Mouse (Mus musculus) heart, embryonic 16.5 days (tissue): ENCODE results near the gene Mctp1. TPM values are rescaled to one million over a fixed set of nuclear protein-coding genes. Genes with fewer than 3 reads are reported as not detected.

Experiments used
- ATAC-seq: fragments of 200-750 bp; cut with Nextera tagmentation; replicated peaks from 2 replicates; pipeline ENCODE4 v1.8.0; 2017; ENCODE audit warnings: moderate number of reproducible peaks; ENCODE audit not compliant: insufficient read depth, low FRiP score; ENCODE audit errors: extremely low read depth
- H3K27ac ChIP-seq: fragments of 300-500 bp; sonication (generic); 2 replicates; pipeline ENCODE4 v1.5.1; 2014; ENCODE audit warnings: mild to moderate bottlenecking, low read length, control low read depth, moderate library complexity
- H3K27me3 ChIP-seq: fragments of 300-500 bp; sonication (generic); 2 replicates; pipeline ENCODE4 v1.6.1; 2014; ENCODE audit warnings: low read length, mixed read lengths; ENCODE audit not compliant: control insufficient read depth, insufficient read depth
- H3K36me3 ChIP-seq: fragments of 300-500 bp; sonication (generic); 2 replicates; pipeline ENCODE4 v1.6.1; 2014; ENCODE audit not compliant: control insufficient read depth, insufficient read depth
- H3K4me1 ChIP-seq: fragments of 300-500 bp; sonication (generic); 2 replicates; pipeline ENCODE4 v1.6.1; 2014; ENCODE audit warnings: low read length, mixed read lengths; ENCODE audit not compliant: control insufficient read depth, insufficient read depth
- H3K4me2 ChIP-seq: fragments of 300-500 bp; sonication (generic); 2 replicates; pipeline ENCODE4 v1.6.1; 2014; ENCODE audit warnings: low read depth, mild to moderate bottlenecking, control low read depth, low read length
- H3K4me3 ChIP-seq: fragments of 300-500 bp; sonication (generic); 2 replicates; pipeline ENCODE4 v1.5.1; 2014; ENCODE audit warnings: mild to moderate bottlenecking, control low read depth, low read length
- H3K9ac ChIP-seq: fragments of 300-500 bp; sonication (generic); 2 replicates; pipeline ENCODE4 v1.6.1; 2014; ENCODE audit warnings: low read length, control low read depth
- H3K9me3 ChIP-seq: fragments of 300-500 bp; sonication (generic); replicated peaks from 2 replicates; pipeline ENCODE4 v1.6.1; 2016; ENCODE audit warnings: low read length; ENCODE audit not compliant: control insufficient read depth
- WGBS: fragments of 180-500 bp; shearing (Covaris S2); extraction: QIAGEN DNeasy Blood & Tissue Kit; methylation state at CpG from one replicate; pipeline ENCODE4 v1.1.7; 2014; 5-methylcytosine and 5-hydroxymethylcytosine counted together
- polyA plus RNA-seq: library from polyadenylated mRNA; unstranded; fragments of >200 nt; fragmentation: Nextera tagmentation; extraction: Ambion mirVana; gene quantifications from 2 replicates; pipeline ENCODE4 v1.2.1, GENCODE M21; 2015

The Mctp1 gene
- polyA plus RNA-seq, 1 experiment from 2014 or later: 0.71 TPM

DNA sequence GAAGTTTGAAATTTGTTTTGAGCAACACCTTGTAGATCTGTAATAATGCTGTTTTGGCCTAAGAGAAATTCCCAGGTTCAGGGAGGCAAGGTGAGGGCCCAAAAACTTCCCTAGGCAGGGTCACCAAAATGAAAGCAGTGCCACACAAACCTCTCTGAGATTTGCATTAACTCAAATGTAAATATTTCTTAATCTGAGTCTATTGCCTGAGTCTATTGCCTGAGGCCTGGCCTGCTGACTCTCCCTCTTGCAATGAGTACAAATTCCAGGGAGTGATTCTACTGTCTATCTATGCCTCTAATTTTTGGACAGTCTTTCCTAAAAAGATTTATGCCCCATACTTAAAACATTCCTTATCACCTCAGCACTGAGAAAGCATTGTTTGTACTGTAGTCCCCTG is 143.0 kb downstream of the Mctp1 start:
- ATAC-seq: no peak
- Histone ChIP-seq H3K9ac (no peak overlapping the region), H3K27me3 (no peaks in the 10 kb centered on the region), H3K36me3 (no peaks in the 10 kb centered on the region), H3K9me3 (no peaks in the 10 kb centered on the region), H3K4me1 (no peaks in the 10 kb centered on the region), H3K4me3 (no peak overlapping the region), H3K27ac (no peak overlapping the region), H3K4me2 (no peak overlapping the region)

DNA sequence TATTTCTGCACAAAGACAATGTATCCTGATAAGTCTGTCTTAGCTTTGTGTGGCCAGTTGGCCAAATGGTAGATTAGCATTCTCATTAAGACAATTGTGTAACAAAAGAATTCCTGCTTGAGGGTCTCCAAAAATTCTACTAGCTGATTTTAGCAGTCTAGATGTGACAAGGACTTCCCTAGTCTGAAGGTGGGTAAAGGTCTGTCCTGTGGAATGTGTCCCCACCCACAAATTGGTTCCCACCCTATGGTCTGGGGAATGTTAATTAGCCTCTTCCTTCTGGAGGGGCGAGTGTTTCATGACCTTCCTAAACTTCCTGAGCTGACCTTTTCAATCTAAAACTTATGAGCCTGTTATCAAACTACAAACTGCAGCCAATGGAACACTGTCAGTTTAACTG is 143.4 kb downstream of the Mctp1 start:
- Histone ChIP-seq H3K4me3 (no peak overlapping the region), H3K27ac (no peak overlapping the region), H3K27me3 (no peaks in the 10 kb centered on the region), H3K9me3 (no peaks in the 10 kb centered on the region), H3K9ac (no peak overlapping the region), H3K36me3 (no peaks in the 10 kb centered on the region), H3K4me1 (no peaks in the 10 kb centered on the region), H3K4me2 (no peak overlapping the region)
- no peak for ATAC-seq
- WGBS: 13% methylated on average over 1 of the region's 1 CpGs

DNA sequence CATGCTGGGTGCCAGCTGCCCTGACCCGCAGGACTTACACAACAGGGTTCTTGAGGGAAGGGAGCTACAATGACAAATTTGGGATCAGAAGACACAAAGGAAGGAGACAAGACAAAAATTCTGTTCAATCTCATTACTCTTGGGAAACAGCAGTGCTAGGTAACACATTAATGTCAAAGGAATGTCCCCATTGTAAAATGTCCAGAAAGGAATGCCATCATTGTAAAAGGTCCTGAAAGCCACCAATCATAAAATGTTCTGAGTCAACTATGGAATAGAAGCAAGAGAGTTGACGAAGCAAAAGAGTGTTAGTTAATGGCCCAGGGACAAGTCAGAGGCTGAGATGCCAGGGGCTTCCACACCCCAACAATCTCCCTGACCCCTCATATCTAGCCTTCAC is 145.6 kb downstream of the Mctp1 start:
- no peaks in the 10 kb centered on the region for H3K9me3 ChIP-seq
- H3K27ac ChIP-seq: no peak overlapping the region
- H3K9ac ChIP-seq: no peak overlapping the region
- H3K36me3 ChIP-seq: no peaks in the 10 kb centered on the region
- H3K4me3 ChIP-seq: no peak overlapping the region
- ATAC-seq: no peak
- WGBS: 82% methylated on average over 2 of the region's 2 CpGs
- H3K4me1 ChIP-seq: no peaks in the 10 kb centered on the region
- H3K4me2 ChIP-seq: no peak overlapping the region
- H3K27me3 ChIP-seq: no peaks in the 10 kb centered on the region

DNA sequence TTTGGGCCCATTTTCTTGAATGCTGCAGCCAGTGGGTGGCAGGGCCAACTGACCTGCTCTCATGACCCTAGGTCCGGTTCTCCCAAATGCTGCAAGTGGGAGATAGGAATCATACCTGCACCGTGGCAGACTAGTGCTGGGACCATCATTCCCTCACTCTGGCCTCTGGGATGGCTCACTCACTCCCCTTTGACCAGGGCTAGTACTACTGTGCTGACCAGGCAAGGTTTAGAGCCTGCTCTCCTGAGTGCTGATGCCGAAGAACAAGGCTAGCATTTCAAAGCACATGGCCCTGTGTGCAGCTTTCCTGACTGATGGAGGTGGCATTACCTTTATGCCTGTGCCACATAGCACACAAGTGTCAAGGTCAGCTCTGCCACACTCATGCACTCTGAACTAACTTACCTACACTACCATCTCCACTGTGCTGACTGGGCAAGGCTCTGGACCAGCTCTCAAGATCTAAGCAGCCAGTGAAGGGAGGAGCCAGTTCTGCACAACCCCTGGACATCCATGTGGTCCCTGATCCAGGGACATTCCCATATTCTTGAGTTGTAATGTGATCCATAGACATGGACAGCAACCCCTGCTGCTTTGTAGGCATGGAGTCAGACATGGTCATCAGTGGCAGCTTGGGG is 146.7 kb downstream of the Mctp1 start:
- Histone ChIP-seq H3K9ac (no peak overlapping the region), H3K4me3 (no peak overlapping the region), H3K27me3 (no peaks in the 10 kb centered on the region), H3K4me1 (no peaks in the 10 kb centered on the region), H3K36me3 (no peaks in the 10 kb centered on the region), H3K4me2 (no peak overlapping the region), H3K9me3 (no peaks in the 10 kb centered on the region), H3K27ac (no peak overlapping the region)
- no peak for ATAC-seq
- WGBS: 77% methylated on average over 3 of the region's 3 CpGs

DNA sequence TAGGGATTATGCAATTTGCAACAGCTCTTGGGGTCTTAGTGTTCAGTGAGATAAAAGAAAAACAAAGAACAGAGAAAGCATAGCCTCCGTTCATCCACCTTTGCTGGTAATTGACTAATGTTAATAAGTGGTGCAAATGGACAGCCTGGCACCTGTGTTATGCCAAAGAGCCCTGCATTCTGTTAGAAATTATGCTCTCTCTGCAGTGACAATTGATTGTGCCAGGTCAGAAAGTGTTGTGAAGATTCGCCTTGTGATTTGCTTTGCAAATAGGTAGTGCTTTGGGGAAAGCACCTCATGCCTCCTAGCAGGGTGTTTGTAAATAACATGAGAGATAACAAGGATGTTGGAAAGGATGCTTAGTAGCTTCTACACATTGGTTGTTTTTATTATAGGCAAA is 163.5 kb downstream of the Mctp1 start:
- ATAC-seq: no peak
- H3K4me3 ChIP-seq: no peak overlapping the region
- 55% methylated on average over 2 of the region's 2 CpGs for WGBS
- no peak overlapping the region for H3K4me2 ChIP-seq
- H3K9me3 ChIP-seq: no peaks in the 10 kb centered on the region
- H3K27me3 ChIP-seq: no peaks in the 10 kb centered on the region
- no peak overlapping the region for H3K9ac ChIP-seq
- H3K4me1 ChIP-seq: no peaks in the 10 kb centered on the region
- H3K27ac ChIP-seq: no peak overlapping the region
- no peaks in the 10 kb centered on the region for H3K36me3 ChIP-seq

DNA sequence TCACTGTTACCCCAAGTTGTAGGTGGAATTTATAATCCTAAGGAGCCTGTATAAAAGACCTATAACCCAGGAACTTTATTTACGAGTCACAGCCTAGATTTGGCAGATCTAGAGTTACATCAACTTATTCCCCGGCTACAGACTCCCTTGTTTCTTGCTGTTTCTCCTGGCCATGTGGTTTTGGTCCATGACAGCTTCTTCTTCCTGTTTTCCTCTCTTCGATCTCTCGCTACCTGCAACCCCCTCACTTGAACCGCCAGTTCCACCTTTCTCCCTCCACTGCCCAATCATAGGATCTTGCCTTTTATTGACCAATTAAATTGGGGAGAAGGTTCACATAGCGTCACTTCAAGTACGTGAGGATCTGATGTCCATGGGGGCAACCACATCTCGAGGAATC is 176.6 kb downstream of the Mctp1 start:
- no peaks in the 10 kb centered on the region for H3K4me1 ChIP-seq
- WGBS: 81% methylated on average over 8 of the region's 8 CpGs
- no peaks in the 10 kb centered on the region for H3K9me3 ChIP-seq
- no peak overlapping the region for H3K9ac ChIP-seq
- H3K27me3 ChIP-seq: no peaks in the 10 kb centered on the region
- H3K4me2 ChIP-seq: no peak overlapping the region
- no peak overlapping the region for H3K27ac ChIP-seq
- H3K4me3 ChIP-seq: no peak overlapping the region
- ATAC-seq: no peak
- no peaks in the 10 kb centered on the region for H3K36me3 ChIP-seq

DNA sequence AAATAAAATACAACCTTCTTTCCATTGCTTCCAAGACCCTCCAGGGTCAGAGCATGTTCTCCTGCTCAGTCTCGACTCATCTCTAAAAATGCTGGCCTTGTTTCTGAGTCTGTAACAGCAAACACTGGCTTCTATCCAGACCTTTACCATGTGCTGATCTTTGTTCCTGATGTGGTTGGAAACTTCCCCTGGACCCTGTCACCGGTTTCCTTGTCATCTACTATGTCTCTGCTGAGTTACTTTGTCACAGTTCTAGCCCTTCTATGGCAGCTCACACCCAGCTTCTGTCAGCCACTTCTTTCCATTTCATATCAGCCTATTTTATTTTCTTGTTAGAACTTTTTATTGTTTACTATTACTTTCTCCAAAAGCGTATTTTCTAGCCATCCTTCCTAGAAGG is 177.3 kb downstream of the Mctp1 start:
- no peak overlapping the region for H3K27ac ChIP-seq
- no peak overlapping the region for H3K4me2 ChIP-seq
- H3K36me3 ChIP-seq: no peaks in the 10 kb centered on the region
- no peak for ATAC-seq
- no peak overlapping the region for H3K9ac ChIP-seq
- H3K4me1 ChIP-seq: no peaks in the 10 kb centered on the region
- WGBS: 60% methylated on average over 3 of the region's 3 CpGs
- H3K9me3 ChIP-seq: no peaks in the 10 kb centered on the region
- H3K27me3 ChIP-seq: no peaks in the 10 kb centered on the region
- no peak overlapping the region for H3K4me3 ChIP-seq

DNA sequence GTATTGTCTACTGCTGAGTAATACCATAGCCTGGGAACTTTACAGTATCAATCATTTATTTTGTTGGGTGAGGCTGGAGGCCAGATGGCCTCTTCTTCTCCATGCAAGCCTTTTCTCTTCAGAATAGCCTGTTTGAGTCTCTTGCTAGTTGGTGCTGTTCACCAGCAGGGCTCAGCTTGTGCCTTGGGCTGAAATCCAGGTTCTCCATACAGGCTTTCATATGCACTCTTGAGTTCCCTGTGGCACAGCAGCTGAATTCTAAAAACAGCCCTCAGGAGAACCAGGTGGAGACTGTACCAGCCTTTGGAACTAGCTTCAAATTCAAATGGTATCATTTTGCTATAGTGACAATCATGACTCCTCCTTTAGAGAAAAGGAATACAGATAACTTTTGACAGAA is 179.7 kb downstream of the Mctp1 start:
- Histone ChIP-seq H3K9me3 (no peaks in the 10 kb centered on the region), H3K27me3 (no peaks in the 10 kb centered on the region), H3K27ac (no peak overlapping the region), H3K9ac (no peak overlapping the region), H3K36me3 (no peaks in the 10 kb centered on the region), H3K4me3 (no peak overlapping the region), H3K4me2 (no peak overlapping the region), H3K4me1 (no peaks in the 10 kb centered on the region)
- no peak for ATAC-seq

DNA sequence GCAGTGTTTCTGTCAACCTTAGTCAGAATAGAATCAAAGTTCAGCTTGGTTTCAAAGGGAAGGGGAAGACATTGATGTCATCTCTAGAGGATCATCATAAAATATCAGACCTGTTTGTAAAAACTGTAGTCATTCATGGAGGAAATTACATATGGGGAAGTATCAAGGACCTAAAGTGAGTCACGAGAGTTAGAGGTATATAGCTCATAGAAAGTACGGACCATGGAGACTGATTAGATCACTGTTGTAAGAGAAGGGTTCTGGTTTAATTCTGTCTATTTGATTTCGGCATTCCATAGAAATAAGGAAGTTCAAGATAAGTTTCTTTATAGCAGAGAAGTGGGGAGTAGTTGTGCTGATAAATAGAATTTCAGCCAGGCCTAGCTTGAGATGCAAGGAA is 181.7 kb downstream of the Mctp1 start:
- Histone ChIP-seq H3K27me3 (no peaks in the 10 kb centered on the region), H3K36me3 (no peaks in the 10 kb centered on the region), H3K4me1 (no peaks in the 10 kb centered on the region), H3K4me2 (no peak overlapping the region), H3K9me3 (no peaks in the 10 kb centered on the region), H3K4me3 (no peak overlapping the region), H3K27ac (no peak overlapping the region), H3K9ac (no peak overlapping the region)
- no peak for ATAC-seq
- WGBS: 79% methylated on average over 3 of the region's 3 CpGs

DNA sequence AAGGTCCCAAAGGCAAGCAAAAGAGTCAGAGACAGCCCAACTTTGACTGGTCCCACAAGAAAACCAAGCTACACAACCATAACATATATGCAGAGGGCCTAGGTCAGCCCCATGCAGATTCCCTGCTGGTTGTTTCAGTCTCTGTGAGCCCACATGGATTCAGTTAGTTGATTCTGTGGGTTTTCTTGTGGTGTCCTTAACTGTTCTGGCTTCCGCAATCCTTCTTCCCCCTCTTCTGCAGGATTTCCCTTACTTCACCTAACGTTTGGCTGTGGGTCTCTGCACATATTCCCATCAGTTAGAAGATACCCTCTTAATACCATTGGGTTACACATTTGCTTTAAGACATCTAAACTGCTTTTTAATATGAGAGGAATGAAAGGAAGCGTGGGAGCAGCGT is 183.1 kb downstream of the Mctp1 start:
- H3K4me1 ChIP-seq: no peaks in the 10 kb centered on the region

More for the DNA sequence above, 183.1 kb downstream of the Mctp1 start:
- Histone ChIP-seq H3K27ac (no peak overlapping the region), H3K9me3 (no peaks in the 10 kb centered on the region), H3K27me3 (no peaks in the 10 kb centered on the region), H3K9ac (no peak overlapping the region), H3K36me3 (no peaks in the 10 kb centered on the region), H3K4me2 (no peak overlapping the region), H3K4me3 (no peak overlapping the region)
- ATAC-seq: no peak
- WGBS: 83% methylated on average over 4 of the region's 4 CpGs
